Mouse (Mus musculus): ENCODE results near the gene Cryzl2. TPM values are rescaled to one million over a fixed set of nuclear protein-coding genes. Genes with fewer than 3 reads are reported as not detected.

Gene Cryzl2
- total RNA-seq, 2 experiments from 2014 or later, result 38.1 to 65.6 TPM

- DNase-seq (ENCODE audit: low spot score in 2 of 2), result no peak
Measured at GRCm38 (mm10) chr1:157519396-157519795, 61.0 kb downstream of the Cryzl2 start.

GRCm38 (mm10) chr1:157522322-157522721 is 63.9 kb downstream of the Cryzl2 start:
- DNase-seq (ENCODE audit: low spot score in 2 of 2), result no peak

- DNase-seq (ENCODE audit: low spot score in 2 of 2), result no peak
Measured at GRCm38 (mm10) chr1:157524775-157525174, 66.4 kb downstream of the Cryzl2 start.

DNA sequence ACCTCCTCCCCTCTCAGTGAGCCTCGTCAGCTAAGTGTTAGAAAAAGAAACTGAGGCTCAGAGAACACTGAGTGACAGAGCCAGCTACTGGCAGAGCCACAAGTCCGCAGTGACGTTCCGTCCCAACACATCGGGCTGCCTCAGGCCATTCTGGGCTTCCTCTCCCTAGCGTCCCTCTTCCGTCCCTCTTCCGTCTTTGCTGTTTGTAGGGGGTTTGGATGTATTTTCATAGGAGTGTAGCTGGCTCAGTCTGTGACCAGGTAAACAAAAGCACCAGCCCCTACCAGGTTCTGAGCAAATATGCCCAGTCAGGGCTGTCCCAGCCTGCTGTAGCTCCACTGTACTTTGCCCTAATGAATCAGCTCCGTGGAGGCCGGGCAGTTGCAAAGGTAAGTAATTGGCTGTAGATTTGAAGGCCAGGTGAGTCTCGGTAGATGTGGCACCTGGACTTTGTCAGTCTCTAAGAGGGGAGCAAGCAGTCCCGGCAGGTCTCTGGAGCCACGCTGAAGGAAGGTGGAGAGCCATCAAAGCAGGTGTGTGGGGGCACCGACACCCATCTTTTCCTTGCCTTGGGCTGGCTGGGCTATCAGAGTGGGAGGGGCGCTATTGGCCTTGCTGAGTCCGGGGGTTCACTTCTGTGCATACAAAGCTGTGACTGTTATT is 67.4 kb downstream of the Cryzl2 start:
- no peak for DNase-seq (ENCODE audit: low spot score in 2 of 2)

DNA sequence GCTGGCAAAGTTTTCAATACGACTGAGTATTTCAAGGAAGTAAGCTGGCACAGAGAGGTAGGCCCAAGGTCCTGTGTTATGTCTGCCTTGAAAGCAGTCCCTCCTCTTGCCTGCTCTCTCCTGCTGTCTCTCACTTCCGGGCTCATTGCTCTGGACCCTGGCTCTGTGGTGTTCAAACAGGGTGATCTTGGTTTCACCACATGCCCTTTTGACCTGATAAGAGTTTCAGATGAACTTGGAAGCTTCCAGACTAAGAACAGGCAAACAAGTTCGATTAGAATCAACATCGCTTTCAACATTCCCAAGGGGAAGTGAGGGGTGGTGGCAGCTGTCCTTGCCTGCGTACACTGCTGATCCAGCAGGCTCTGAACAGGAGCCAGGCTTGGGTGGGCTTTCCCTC is 68.2 kb downstream of the Cryzl2 start:
- no peak for DNase-seq (ENCODE audit: low spot score in 2 of 2)

DNA sequence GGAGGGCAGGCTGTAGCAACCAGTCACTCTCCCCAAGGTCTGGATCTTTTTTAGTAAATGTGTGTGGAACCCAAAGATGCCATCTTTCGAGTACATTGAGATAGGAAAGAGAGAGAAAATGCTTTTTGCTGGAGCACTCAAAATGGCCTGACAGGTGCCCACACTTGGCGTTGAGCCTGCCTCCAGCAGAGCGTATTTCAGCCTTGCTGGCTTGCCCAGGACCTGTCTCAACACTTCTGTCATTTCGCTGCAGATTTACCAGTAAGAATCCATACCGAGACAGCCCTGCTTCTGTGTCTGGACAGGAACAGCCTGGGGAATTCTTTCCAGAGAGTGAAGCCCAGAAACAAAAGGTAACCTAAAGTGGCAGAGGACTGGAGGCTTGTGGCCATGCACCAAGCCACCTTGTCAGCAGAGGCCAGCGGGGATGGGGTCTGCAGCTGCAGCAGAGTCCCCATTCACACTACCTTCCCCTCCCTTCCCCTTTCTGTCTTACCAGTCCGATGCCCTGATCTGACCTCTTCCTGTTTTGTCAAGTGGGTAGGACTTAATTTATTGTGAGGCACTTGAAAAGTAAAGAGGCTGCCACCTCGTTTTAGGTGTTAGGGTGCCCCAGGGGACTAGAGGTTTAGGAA is 74.6 kb downstream of the Cryzl2 start:
- no peak for DNase-seq (ENCODE audit: low spot score in 2 of 2)

DNA sequence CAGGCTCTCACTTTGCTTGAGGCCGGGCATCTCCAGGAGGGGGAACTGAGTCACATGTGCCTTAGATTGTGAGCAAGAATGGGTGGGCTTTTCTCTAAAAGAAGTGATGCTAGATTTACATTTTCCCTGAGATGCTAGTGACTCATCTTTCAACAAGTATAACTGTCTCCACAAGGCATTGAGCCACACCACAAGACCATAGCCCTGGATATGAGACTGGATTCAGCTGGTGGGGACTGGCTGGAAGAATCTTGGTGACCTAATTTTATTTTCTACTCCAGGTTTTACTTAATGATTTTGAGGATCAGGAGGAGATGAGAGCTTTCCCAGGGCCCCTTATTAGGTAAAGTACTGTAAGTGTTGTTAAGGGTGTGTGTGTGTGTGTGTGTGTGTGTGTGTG is 77.2 kb downstream of the Cryzl2 start:
- no peak for DNase-seq (ENCODE audit: low spot score in 2 of 2)

- peak in 1 of 2 experiments; percentile 43 for DNase-seq (ENCODE audit: low spot score in 2 of 2)
Measured at GRCm38 (mm10) chr1:157536471-157536870, 78.1 kb downstream of the Cryzl2 start.

DNA sequence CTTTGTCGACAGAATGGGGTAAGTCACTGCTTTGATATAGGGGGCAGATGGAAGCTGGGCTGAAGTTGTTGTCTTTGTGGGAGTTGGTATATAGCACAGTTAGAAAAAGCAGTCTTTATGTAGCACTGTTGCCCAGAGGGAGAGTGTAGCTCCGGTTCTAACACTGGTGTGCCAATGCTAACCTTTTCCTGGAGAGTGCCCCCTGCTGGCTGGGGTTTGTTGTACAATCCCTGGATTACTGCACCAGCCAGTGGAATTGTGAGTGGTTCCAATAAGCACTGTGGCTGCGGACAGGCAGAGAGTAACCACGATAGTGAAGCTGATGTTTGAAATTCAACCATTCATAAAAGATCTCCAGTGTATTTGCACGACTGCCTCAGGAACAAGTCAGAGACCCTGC is 79.3 kb downstream of the Cryzl2 start:
- DNase-seq (ENCODE audit: low spot score in 2 of 2), result peak; percentile 25 to 37

Other genes starting within 250 kb of the Cryzl2 start
- gene Rasal2, start 46.0 kb upstream of the Cryzl2 start, total RNA-seq (2021), result 10 to 100 TPM; 12.9 to 14.8 TPM
- under 1 TPM; 0.64 to 0.86 TPM for gene Sec16b, start 48.2 kb downstream of the Cryzl2 start, total RNA-seq (2021)

Data from adrenal gland, adult 18-20 months (tissue).